Mouse (Mus musculus) lung, postnatal 36 days (tissue): ENCODE results near the gene Ppip5k1.
"Not testable (repeated sequence)": the region's sequence is repeated elsewhere in the genome, so short reads cannot be mapped to it uniquely, and the experiment has no call there.

Experiments used
- DNase-seq: peaks from one replicate; pipeline ENCODE4 v3.0.0; 2022; ENCODE audit warnings: mixed read lengths

Ppip5k1 gene

GRCm38 (mm10) chr2:121354820-121355592 is at the start of gene Ppip5k1:
Gene Ppip5k1 (minus strand): TSS chr2:121355396.
- peak; percentile 99 for DNase-seq

- DNase-seq = peak; percentile 14
Observed at GRCm38 (mm10) chr2:121403296-121403695, 48.1 kb upstream of the Ppip5k1 start.

- peak; percentile 87 for DNase-seq
Observed at GRCm38 (mm10) chr2:121396624-121397023, 41.4 kb upstream of the Ppip5k1 start.

GRCm38 (mm10) chr2:121386961-121387575 is 31.9 kb upstream of the Ppip5k1 start, which contains the start of gene Strc:
Gene Strc (minus strand): TSS chr2:121387168.
- DNase-seq = not testable (repeated sequence)

- no peak for DNase-seq
Observed at GRCm38 (mm10) chr2:121374766-121375165, 19.6 kb upstream of the Ppip5k1 start.

- DNase-seq = no peak
Observed at GRCm38 (mm10) chr2:121372266-121372665, 17.1 kb upstream of the Ppip5k1 start.

- no peak for DNase-seq
Observed at GRCm38 (mm10) chr2:121370921-121371320, 15.7 kb upstream of the Ppip5k1 start.

GRCm38 (mm10) chr2:121368831-121369230 is 13.6 kb upstream of the Ppip5k1 start:
- peak; percentile 15 for DNase-seq

- DNase-seq = no peak
Observed at GRCm38 (mm10) chr2:121363656-121364055, 8.5 kb upstream of the Ppip5k1 start.

- no peak for DNase-seq
Observed at GRCm38 (mm10) chr2:121359461-121359860, 4.3 kb upstream of the Ppip5k1 start.

GRCm38 (mm10) chr2:121358381-121358780 is 3.2 kb upstream of the Ppip5k1 start:
- DNase-seq = peak; percentile 80

- no peak for DNase-seq
Observed at GRCm38 (mm10) chr2:121357961-121358360, 2.8 kb upstream of the Ppip5k1 start.

GRCm38 (mm10) chr2:121357494-121357893 is 2.3 kb upstream of the Ppip5k1 start, which contains the start of gene Ckmt1:
Gene Ckmt1 (plus strand): TSS chr2:121357714.
- DNase-seq = peak; percentile 30

GRCm38 (mm10) chr2:121354378-121354777 is 818 bp downstream of the Ppip5k1 start:
- DNase-seq = peak; percentile 10

GRCm38 (mm10) chr2:121353156-121353555 is 2.0 kb downstream of the Ppip5k1 start:
- DNase-seq = peak; percentile 26

- peak; percentile 13 for DNase-seq
Observed at GRCm38 (mm10) chr2:121339057-121339456, 16.1 kb downstream of the Ppip5k1 start.

GRCm38 (mm10) chr2:121329492-121329891 is 25.7 kb downstream of the Ppip5k1 start:
- DNase-seq = peak; percentile 4

- no peak for DNase-seq
Observed at GRCm38 (mm10) chr2:121323693-121324470, 31.3 kb downstream of the Ppip5k1 start.

- DNase-seq = no peak
Observed at GRCm38 (mm10) chr2:121323041-121323440, 32.2 kb downstream of the Ppip5k1 start.

- no peak for DNase-seq
Observed at GRCm38 (mm10) chr2:121316278-121316677, 38.9 kb downstream of the Ppip5k1 start.

GRCm38 (mm10) chr2:121308997-121309416 is 46.2 kb downstream of the Ppip5k1 start:
- DNase-seq = peak; percentile 57

GRCm38 (mm10) chr2:121300036-121300435 is 55.2 kb downstream of the Ppip5k1 start:
- DNase-seq = no peak

GRCm38 (mm10) chr2:121299471-121299870 is 55.7 kb downstream of the Ppip5k1 start:
- no peak for DNase-seq
